Comparison of ENCODE assay signal across 25 mouse cellular contexts in the genomic region with DNA sequence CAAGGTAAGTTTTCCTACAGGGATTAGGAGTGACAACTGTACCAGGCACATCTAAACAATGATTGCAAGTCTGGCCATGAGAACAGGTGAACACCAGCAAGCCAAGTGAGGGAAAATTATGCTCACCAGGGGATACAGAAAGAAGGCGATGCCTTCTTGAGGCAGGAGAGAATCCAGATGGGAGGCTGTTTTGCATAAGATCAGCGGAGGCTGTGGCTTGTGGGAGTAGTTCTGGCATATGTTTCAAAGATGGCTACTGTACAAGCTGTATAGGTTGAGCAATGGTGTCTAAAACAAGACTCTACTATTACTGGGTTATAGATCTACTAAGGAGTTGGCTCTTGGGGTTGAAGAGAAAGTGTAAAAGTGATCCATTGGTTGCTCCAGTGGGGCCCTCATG.
"Had no signal": no experiment of that assay in that cellular context is flagged by ENCODE, and none has a peak within 500 bp of the region (broad histone marks: within the 10 kb centered on the region; RNA-seq: fewer than 3 reads in every experiment).

No protein-coding gene starts in this region.

- H3K4me3 ChIP-seq: gastrocnemius, adult 2 months; heart, adult 2 months; heart, embryonic 13.5 days; heart, embryonic 15.5 days; hindbrain, embryonic 13.5 days; hindbrain, embryonic 15.5 days; kidney, embryonic 15.5 days; limb, embryonic 10.5 days; limb, embryonic 12.5 days; liver, embryonic 13.5 days had no signal

- ATAC-seq: forebrain, embryonic 16.5 days; hindbrain, postnatal 0 days; intestine, embryonic 16.5 days had no signal

- H3K27ac ChIP-seq: gastrocnemius, adult 2 months; heart, adult 2 months; heart, embryonic 13.5 days; heart, embryonic 15.5 days; hindbrain, embryonic 13.5 days; hindbrain, embryonic 15.5 days; hindbrain, postnatal 0 days; kidney, embryonic 15.5 days; kidney, postnatal 0 days; limb, embryonic 10.5 days; limb, embryonic 12.5 days; liver, embryonic 13.5 days had no signal

- DNase-seq: gastrocnemius, adult 2 months; gastrocnemius, postnatal 10 days; gastrocnemius, postnatal 25 days; heart, adult 2 months; heart, postnatal 14 days; heart, postnatal 36 days; kidney, adult 11 months; kidney, adult 2 months; kidney, adult 9 months; kidney, postnatal 14 days; kidney, postnatal 36 days; layer of hippocampus, postnatal 36 days; liver; liver, embryonic 13.5 days had no signal
